Mouse (Mus musculus) monocyte, adult 59 days (primary cell): ENCODE results near the gene Pof1b. TPM values are rescaled to one million over a fixed set of nuclear protein-coding genes. Genes with fewer than 3 reads are reported as not detected.

Experiments used
- total RNA-seq, 2 experiments: library from RNA; stranded (reverse); gene quantifications; one replicate each; pipeline ENCODE4 v1.2.4; 2023

The Pof1b gene
- total RNA-seq = not detected

DNA sequence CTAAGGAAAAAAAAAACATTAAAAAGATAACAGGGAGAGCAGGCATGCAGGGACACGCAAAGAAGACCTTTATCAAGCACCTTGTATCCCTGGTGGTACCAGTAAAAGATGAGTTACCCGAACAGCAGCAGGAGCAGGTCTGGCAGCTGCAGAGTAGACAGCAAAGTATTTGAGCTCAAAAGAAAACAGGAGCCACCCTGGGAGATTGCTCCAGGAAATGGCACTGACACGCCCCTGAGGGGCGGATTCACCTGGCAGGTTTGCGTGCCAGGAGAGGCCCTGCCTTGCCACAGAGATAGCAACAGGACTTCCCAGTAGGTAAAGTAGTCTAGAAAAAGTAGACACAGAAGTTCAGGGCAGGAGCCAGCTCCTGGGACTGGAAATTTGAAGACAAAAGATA, at the start of gene Pof1b:
Gene Pof1b, minus strand, starts transcription at position 144 of the 400 bp plus-strand sequence.

DNA sequence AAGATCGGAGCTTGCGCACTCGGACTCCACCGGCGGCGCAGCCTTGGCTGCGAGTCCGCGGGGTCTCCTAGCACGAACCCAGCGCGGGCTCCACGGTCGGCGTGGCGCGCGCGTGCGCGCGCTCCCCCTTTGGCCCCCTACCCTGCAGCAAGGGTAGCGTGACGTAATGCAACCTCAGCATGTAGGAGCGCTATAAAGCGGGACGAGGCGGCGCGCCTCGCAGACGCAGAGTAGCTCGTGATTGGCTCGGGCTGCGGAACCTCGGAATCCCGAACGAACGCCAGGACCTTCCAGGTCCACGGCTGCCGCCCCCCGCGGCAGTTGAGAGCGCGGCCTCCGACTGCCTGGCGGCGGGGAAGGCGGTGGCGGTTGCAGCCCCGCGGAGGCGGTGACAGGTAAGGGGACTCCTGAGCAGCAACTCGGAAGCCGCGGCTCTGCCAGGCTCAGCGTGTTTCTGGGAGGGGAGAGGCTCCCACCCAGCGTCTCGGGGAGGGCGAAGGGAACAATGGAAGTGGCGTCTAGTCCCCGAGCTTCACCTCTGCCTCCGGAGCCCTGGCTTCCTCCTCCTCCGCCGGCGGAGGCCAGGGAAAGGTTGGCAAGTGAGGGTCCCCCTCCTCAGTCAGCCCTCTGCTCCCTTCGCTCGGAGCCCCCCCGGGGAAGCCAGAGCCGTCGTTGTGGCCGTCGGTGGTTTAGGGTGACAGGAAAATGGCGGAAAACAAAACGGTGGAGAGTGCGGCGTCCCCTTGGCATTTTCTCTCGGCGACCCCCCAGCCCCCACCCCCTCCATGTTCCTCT, 97.7 kb downstream of the Pof1b start, which contains the start of gene Zfp711:
Gene Zfp711, plus strand, starts transcription at position 16 of the 795 bp plus-strand sequence.

Other genes starting within 250 kb of the Pof1b start
- not detected for gene 2010106E10Rik, start 203.4 kb downstream of the Pof1b start, total RNA-seq
- gene Zfp711, start 98.1 kb downstream of the Pof1b start, total RNA-seq = not detected